Mouse (Mus musculus) small intestine, adult 2 months (tissue): ENCODE data around the gene Rph3al.

Experiments used
- CTCF ChIP-seq: fragments of 200-500 bp; IDR thresholded peaks from 2 replicates; pipeline ENCODE4 v1.5.1; 2012; ENCODE audit warnings: low read depth, mild to moderate bottlenecking, control low read depth, inconsistent platforms, low read length, moderate library complexity, mixed read lengths; ENCODE audit not compliant: insufficient replicate concordance, insufficient read length; ENCODE audit errors: extremely low read depth
- POLR2A ChIP-seq: fragments of 200-500 bp; IDR thresholded peaks from 2 replicates; pipeline ENCODE4 v1.6.1; 2012; ENCODE audit warnings: low read depth, mild to moderate bottlenecking, control low read depth, inconsistent platforms, low read length, moderate library complexity

- TF ChIP-seq POLR2A: no peak
- no peak for TF ChIP-seq CTCF
Observed at GRCm38 (mm10) chr11:75907406-75907805, 30.8 kb downstream of the Rph3al start.
